Mouse (Mus musculus): ENCODE data around the gene Chd9. TPM values are rescaled to one million over a fixed set of nuclear protein-coding genes. Genes with fewer than 3 reads are reported as not detected.
"Not testable (repeated sequence)": the region's sequence is repeated elsewhere in the genome, so short reads cannot be mapped to it uniquely, and the experiment has no call there.

Gene Chd9
- total RNA-seq, 2 experiments from 2014 or later = 65.3 to 83.3 TPM

- DNase-seq (ENCODE audit: low spot score in 2 of 2) = no peak
Measured at GRCm38 (mm10) chr8:90904171-90904706, 76.1 kb downstream of the Chd9 start.

- DNase-seq (ENCODE audit: low spot score in 2 of 2) = no peak
Measured at GRCm38 (mm10) chr8:90906922-90907321, 78.8 kb downstream of the Chd9 start.

GRCm38 (mm10) chr8:90907516-90907847 is 79.3 kb downstream of the Chd9 start:
- no peak for DNase-seq (ENCODE audit: low spot score in 2 of 2)

- DNase-seq (ENCODE audit: low spot score in 2 of 2) = peak; percentile 91 to 94
Measured at GRCm38 (mm10) chr8:90907848-90908551, 79.8 kb downstream of the Chd9 start.

GRCm38 (mm10) chr8:90908580-90909471 is 80.7 kb downstream of the Chd9 start:
- DNase-seq (ENCODE audit: low spot score in 2 of 2) = peak; percentile 16 to 30

GRCm38 (mm10) chr8:90923158-90923905 is 95.2 kb downstream of the Chd9 start:
- no peak for DNase-seq (ENCODE audit: low spot score in 2 of 2)

- DNase-seq (ENCODE audit: low spot score in 2 of 2) = no peak
Measured at GRCm38 (mm10) chr8:90928412-90928811, 100.3 kb downstream of the Chd9 start.

GRCm38 (mm10) chr8:90930125-90930524 is 102.0 kb downstream of the Chd9 start:
- not testable (repeated sequence) for DNase-seq (ENCODE audit: low spot score in 2 of 2)

GRCm38 (mm10) chr8:90932934-90933333 is 104.8 kb downstream of the Chd9 start:
- no peak for DNase-seq (ENCODE audit: low spot score in 2 of 2)

- no peak for DNase-seq (ENCODE audit: low spot score in 2 of 2)
Measured at GRCm38 (mm10) chr8:90934786-90935185, 106.6 kb downstream of the Chd9 start.

- no peak for DNase-seq (ENCODE audit: low spot score in 2 of 2)
Measured at GRCm38 (mm10) chr8:90936840-90937239, 108.7 kb downstream of the Chd9 start.

GRCm38 (mm10) chr8:90938352-90938930 is 110.3 kb downstream of the Chd9 start:
- DNase-seq (ENCODE audit: low spot score in 2 of 2) = no peak

- DNase-seq (ENCODE audit: low spot score in 2 of 2) = no peak
Measured at GRCm38 (mm10) chr8:90939867-90940266, 111.7 kb downstream of the Chd9 start.

- DNase-seq (ENCODE audit: low spot score in 2 of 2) = no peak
Measured at GRCm38 (mm10) chr8:90943770-90944169, 115.6 kb downstream of the Chd9 start.

- DNase-seq (ENCODE audit: low spot score in 2 of 2) = peak; percentile 21 to 41
Measured at GRCm38 (mm10) chr8:90954802-90955760, 126.9 kb downstream of the Chd9 start.

GRCm38 (mm10) chr8:90955761-90956136 is 127.6 kb downstream of the Chd9 start:
- DNase-seq (ENCODE audit: low spot score in 2 of 2) = no peak

- DNase-seq (ENCODE audit: low spot score in 2 of 2) = no peak
Measured at GRCm38 (mm10) chr8:90956390-90956789, 128.2 kb downstream of the Chd9 start.

GRCm38 (mm10) chr8:90957711-90958110 is 129.6 kb downstream of the Chd9 start:
- DNase-seq (ENCODE audit: low spot score in 2 of 2) = no peak

- no peak for DNase-seq (ENCODE audit: low spot score in 2 of 2)
Measured at GRCm38 (mm10) chr8:90959721-90960120, 131.6 kb downstream of the Chd9 start.

- no peak for DNase-seq (ENCODE audit: low spot score in 2 of 2)
Measured at GRCm38 (mm10) chr8:90961603-90962002, 133.5 kb downstream of the Chd9 start.

Data from adrenal gland, postnatal 4 days (tissue).